Mouse (Mus musculus) kidney, embryonic 16.5 days (tissue): Measurements from ENCODE around the gene Prkd2. TPM values are rescaled to one million over a fixed set of nuclear protein-coding genes. Genes with fewer than 3 reads are reported as not detected.
A peak's percentile ranks its signal among the peaks of the same experiment; 100 is the strongest.

ENCODE experiments used
- ATAC-seq: fragments of 200-750 bp; cut with Nextera tagmentation; 2 replicates; pipeline ENCODE4 v1.8.0; 2017; ENCODE audit warnings: moderate TSS enrichment; ENCODE audit not compliant: low FRiP score, low TSS enrichment
- H3K27ac ChIP-seq: fragments of 300-500 bp; sonication (generic); 2 replicates; pipeline ENCODE4 v1.5.1; 2014; ENCODE audit warnings: low read length
- H3K27me3 ChIP-seq: fragments of 300-500 bp; sonication (generic); 2 replicates; pipeline ENCODE4 v1.6.1; 2014; ENCODE audit warnings: low read length, control low read depth, mixed read lengths; ENCODE audit not compliant: insufficient read depth
- H3K36me3 ChIP-seq: fragments of 300-500 bp; sonication (generic); 2 replicates; pipeline ENCODE4 v1.6.1; 2014; ENCODE audit warnings: low read length, control low read depth, mixed read lengths; ENCODE audit not compliant: insufficient read depth
- H3K4me1 ChIP-seq: fragments of 300-500 bp; sonication (generic); 2 replicates; pipeline ENCODE4 v1.6.1; 2014; ENCODE audit warnings: low read length, control low read depth, mixed read lengths; ENCODE audit not compliant: insufficient read depth
- H3K4me2 ChIP-seq: fragments of 300-500 bp; sonication (generic); replicated peaks from 2 replicates; pipeline ENCODE4 v1.6.1; 2014; ENCODE audit warnings: low read depth, low read length
- H3K4me3 ChIP-seq: fragments of 300-500 bp; sonication (generic); 2 replicates; pipeline ENCODE4 v1.5.1; 2014; ENCODE audit warnings: mild to moderate bottlenecking, low read length
- H3K9ac ChIP-seq: fragments of 300-500 bp; sonication (generic); replicated peaks from 2 replicates; pipeline ENCODE4 v1.6.1; 2014; ENCODE audit warnings: low read length
- H3K9me3 ChIP-seq: fragments of 300-500 bp; sonication (generic); 2 replicates; pipeline ENCODE4 v1.6.1; 2016; ENCODE audit warnings: low read length, control low read depth
- WGBS: fragments of 180-500 bp; shearing (Covaris S2); extraction: QIAGEN DNeasy Blood & Tissue Kit; methylation state at CpG from one replicate; pipeline ENCODE4 v1.1.7; 2014; 5-methylcytosine and 5-hydroxymethylcytosine counted together
- polyA plus RNA-seq: library from polyadenylated mRNA; unstranded; fragments of >200 nt; fragmentation: Nextera tagmentation; extraction: Ambion mirVana; gene quantifications from 2 replicates; pipeline ENCODE4 v1.2.1, GENCODE M21; 2015

Gene Prkd2
- polyA plus RNA-seq, 1 experiment from 2014 or later = 16.2 TPM

DNA sequence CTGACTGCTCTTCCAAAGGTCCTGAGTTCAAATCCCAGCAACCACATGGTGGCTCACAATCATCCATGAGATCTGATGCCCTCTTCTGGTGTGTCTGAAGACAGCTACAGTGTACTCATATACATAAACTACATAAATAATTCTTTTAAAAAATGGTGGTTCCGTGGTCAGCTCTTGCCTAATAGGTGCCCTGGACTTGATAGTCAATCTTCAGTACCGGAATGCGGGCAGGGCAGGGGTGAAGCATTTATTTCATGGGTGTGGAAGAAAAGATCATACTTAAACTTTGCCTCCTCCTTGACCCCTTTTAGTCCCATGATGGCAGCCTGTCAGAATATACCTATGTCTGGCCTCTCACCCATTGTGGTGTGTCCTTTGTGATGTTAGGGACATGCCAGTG lies 69.2 kb downstream of the Prkd2 start:
- Histone ChIP-seq H3K9ac (no peak overlapping the region), H3K4me1 (peaks cover 22% of the 10 kb centered on the region), H3K27me3 (no peaks in the 10 kb centered on the region), H3K36me3 (peaks cover 26% of the 10 kb centered on the region), H3K4me2 (no peak overlapping the region), H3K27ac (no peak overlapping the region), H3K4me3 (no peak overlapping the region), H3K9me3 (no peaks in the 10 kb centered on the region)
- 93% methylated on average over 3 of the region's 3 CpGs for WGBS
- no peak for ATAC-seq

DNA sequence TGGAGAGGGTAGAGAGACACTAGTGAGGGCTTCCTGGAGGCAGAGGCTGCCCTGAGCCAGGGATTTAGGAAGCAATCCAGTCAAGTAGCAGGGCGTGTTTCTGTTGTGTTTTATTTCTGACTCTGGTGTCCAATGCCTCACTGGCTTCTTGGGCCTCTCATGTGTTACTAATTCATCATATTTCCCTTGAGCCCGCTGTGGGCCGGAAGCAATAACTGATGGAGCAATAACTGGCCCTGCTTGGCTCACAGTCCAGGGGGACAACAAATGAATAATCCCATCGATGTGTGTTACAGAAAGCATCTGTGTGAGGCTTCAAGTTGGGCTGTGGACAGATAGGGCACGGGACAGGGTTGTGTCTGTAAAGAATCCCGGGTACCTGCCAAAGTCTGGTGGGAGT lies 69.7 kb downstream of the Prkd2 start:
- H3K4me1 ChIP-seq = peaks cover 22% of the 10 kb centered on the region
- H3K27ac ChIP-seq = no peak overlapping the region
- H3K36me3 ChIP-seq = peaks cover 30% of the 10 kb centered on the region
- H3K27me3 ChIP-seq = no peaks in the 10 kb centered on the region
- no peak overlapping the region for H3K9ac ChIP-seq
- WGBS = 71% methylated on average over 6 of the region's 6 CpGs
- no peak for ATAC-seq
- H3K4me3 ChIP-seq = no peak overlapping the region
- H3K9me3 ChIP-seq = no peaks in the 10 kb centered on the region
- H3K4me2 ChIP-seq = no peak overlapping the region

DNA sequence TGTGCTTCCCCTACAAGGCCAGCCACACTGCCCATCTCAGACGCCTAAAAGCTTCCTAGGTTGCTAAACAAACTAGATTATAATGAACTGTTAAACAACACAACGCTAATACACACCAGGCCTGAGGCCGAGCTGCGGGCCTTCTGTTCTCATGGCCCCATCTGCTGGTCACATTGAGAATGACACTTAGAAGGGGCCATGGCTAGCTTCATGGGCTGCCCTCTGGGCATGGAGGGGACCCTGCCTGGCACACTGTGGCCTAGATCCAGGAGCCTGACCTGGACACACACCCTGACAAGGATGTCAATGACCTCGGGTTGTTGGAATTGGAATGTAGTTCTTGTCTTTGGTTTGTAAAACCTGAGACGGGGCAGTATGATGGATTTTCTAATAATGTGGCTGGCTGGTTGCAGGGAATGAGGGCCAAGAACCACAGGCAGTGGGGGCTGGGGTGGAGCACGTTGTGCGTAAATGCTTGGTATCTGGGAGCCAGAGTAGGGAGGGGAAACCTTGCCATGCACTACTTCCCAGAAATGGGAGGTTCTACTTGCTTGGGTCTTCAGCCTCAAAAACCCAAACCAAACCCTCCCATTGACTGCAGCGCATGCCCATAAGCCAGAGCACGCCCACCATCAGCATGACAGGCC lies 71.2 kb downstream of the Prkd2 start:
- Histone ChIP-seq H3K4me3 (no peak overlapping the region), H3K36me3 (peaks cover 46% of the 10 kb centered on the region), H3K27me3 (no peaks in the 10 kb centered on the region), H3K4me2 (no peak overlapping the region), H3K9ac (no peak overlapping the region), H3K4me1 (peaks cover 20% of the 10 kb centered on the region), H3K27ac (no peak overlapping the region), H3K9me3 (no peaks in the 10 kb centered on the region)
- peak; percentile 75; the same call in 1 of the 2 replicates for ATAC-seq
- 28% methylated on average over 10 of the region's 10 CpGs for WGBS

DNA sequence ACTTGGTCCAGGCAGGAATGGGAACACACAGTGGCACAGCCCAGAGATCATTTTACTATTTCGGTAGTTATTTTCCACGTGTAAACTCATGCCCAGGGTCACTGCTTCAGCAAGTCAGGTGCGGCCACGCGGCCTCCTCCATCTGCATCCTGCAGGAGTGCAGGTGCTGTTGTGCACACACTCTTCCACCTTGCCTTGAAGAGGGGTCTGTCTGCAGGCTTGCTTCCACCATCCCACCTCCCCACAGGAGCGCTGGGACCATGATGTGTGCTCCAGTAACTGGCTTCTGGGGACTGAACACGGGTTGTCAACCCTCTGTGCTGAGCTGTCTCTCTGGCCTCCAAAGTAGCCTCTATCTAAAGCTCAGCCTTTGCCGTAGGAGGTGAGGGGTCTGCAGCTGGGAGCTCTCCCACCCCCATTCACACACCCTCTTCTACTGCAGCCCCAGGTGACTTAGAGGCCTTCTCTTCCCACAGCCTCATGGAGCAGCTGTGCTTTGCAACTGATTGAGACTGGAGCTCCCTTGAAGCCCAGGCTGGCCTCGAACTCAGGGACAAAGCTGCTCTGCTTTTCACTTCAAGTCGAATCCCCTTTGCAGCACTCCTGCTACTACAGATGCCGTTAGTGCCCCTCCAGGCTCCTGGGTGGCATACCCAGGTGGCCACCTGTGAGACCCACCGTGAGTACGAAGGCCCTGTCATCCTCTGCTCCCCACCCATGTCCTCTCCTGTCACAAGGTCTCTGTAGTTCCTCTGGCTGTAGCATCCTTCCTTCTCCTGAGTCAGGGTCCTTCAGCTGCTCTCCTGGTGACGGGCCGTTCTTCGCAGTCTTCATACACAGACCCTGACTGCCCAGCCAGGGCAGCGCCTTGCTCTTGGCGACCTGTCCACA lies 72.0 kb downstream of the Prkd2 start:
- Histone ChIP-seq H3K27ac (no peak overlapping the region), H3K4me1 (peaks cover 21% of the 10 kb centered on the region), H3K9me3 (no peaks in the 10 kb centered on the region), H3K36me3 (peaks cover 51% of the 10 kb centered on the region), H3K4me3 (no peak overlapping the region), H3K9ac (no peak overlapping the region), H3K4me2 (no peak overlapping the region), H3K27me3 (no peaks in the 10 kb centered on the region)
- no peak for ATAC-seq
- WGBS = 84% methylated on average over 18 of the region's 18 CpGs

DNA sequence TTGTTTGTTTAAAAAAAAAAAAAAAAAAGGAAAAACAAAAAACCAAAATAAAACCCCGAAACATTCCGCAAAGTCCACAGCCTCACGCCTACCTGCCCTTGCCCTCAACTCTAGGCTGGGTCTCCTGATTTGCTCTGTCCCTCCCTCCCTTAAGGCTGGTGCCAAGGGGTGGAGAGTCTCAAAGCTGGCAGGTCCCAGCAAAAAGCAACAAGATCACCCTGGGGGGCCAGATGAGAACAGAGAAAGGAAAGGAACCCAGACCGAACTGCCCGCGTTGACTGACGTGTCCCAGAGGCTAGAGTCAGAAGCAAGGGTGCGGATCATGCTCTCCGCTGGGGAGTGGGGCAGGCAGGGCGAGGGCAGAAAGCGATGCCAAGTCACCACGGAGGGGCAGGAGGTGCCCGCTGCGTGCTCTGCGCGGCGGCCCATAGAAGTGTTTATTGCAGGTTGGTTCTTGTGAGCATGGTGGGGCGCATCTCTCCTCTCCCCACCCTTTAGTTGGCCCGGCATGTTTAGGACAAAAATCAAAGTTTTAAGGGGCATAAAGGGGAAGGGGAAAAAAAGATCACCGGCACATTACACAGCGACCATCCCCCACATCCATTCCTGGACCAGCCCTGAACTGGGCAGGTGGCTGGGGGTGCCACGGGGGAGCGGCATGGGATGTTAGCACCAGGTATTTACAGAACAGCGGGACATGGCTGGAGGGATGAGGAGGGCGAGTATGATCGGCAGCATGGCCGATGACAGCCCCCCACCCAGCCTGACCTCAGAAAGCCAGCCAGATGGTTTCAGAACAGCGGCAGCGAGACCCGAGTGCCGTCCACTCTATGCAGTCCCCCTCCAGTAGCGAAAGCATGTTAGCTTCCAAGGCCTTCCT lies 73.0 kb downstream of the Prkd2 start:
- H3K27ac ChIP-seq = no peak overlapping the region
- H3K36me3 ChIP-seq = peaks cover 52% of the 10 kb centered on the region
- 89% methylated on average over 32 of the region's 32 CpGs for WGBS

DNA sequence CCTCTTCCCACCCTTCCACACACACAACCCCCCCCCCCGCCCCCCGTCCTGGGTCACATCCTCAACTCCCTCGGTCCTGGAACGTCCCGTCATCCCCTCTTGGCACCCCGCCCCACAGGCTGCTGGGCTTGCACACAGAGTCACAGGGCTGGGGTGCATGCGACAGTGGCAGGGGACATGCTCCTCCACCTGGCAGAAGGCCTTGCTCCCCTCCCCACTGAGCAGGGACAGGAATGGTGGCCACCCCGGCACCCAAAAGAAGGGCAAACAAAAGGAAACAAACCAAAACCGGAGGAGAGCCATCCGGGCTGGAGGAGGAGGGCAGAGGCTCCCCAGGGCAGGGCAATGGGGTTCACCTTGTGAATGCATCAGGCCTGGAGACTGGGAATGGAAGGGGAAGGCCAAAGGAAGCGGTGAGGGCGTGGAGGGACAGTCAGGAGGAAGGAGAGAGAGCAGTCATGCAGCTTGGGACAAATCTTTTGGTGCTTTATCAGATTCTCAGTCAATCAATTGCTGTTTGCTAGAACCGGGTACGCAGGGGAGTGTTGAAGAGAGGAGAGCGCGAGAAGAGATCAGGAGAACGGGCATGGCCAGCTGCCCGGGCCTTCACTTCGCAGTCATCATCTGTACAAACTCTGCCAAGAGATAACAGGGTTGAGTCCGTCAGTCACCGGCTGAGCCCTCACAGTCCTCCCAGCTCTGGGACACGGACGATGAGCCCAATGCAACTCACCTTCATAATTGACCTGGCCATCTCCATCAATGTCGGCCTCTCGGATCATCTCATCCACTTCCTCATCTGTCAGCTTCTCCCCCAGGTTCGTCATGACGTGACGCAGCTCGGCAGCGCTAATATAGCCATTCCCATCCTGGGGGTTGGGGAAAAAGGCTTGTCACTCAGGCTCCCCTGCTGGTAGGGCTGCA lies 73.9 kb downstream of the Prkd2 start:
- 79% methylated on average over 29 of the region's 30 CpGs for WGBS
- no peaks in the 10 kb centered on the region for H3K27me3 ChIP-seq
- H3K9me3 ChIP-seq = no peaks in the 10 kb centered on the region
- no peak for ATAC-seq
- H3K4me2 ChIP-seq = no peak overlapping the region
- H3K9ac ChIP-seq = no peak overlapping the region
- H3K4me1 ChIP-seq = peaks cover 34% of the 10 kb centered on the region
- H3K27ac ChIP-seq = no peak overlapping the region
- peaks cover 52% of the 10 kb centered on the region for H3K36me3 ChIP-seq
- H3K4me3 ChIP-seq = no peak overlapping the region

More for the DNA sequence above, 73.0 kb downstream of the Prkd2 start:
- Histone ChIP-seq H3K4me3 (no peak overlapping the region), H3K27me3 (no peaks in the 10 kb centered on the region), H3K9ac (no peak overlapping the region), H3K9me3 (no peaks in the 10 kb centered on the region), H3K4me2 (no peak overlapping the region), H3K4me1 (peaks cover 25% of the 10 kb centered on the region)
- no peak for ATAC-seq

DNA sequence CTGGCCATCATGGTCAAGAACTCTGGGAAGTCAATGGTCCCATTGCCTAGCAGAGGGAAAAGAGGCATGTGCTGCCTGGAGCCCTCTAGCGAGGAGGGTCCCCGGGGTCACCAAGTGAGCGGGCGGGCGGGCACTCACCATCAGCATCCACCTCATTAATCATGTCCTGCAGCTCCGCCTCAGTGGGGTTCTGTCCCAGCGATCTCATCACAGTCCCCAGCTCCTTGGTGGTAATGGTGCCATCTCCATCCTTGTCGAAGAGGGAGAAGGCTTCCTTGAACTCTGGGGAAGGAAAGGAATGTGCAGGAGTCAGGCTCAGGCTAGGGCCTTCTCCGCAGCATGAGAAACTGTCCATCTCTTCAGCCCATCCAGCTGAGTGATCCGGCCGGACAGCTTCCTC lies 74.7 kb downstream of the Prkd2 start:
- peaks cover 52% of the 10 kb centered on the region for H3K36me3 ChIP-seq
- no peak for ATAC-seq
- H3K27me3 ChIP-seq = no peaks in the 10 kb centered on the region

DNA sequence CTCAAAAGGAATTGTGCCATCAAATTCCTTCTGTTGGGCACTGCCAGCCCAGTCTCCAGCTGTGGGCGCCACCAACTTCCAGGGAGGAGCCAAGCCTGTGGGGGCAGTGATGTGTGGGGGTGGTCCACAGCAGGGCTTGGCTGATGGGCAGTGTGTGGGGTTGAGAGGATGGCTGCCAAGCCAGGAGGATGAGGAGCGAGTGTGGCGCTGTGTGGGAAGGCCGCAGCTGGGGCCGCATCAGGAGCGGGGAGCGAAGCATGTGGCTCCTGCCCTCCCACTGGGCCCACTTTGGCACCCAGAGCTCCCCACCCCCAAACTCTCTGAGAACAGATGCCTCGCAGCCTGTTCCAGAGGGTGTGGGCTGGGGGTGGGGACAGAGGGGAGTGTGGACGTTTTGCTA lies 75.3 kb downstream of the Prkd2 start:
- H3K36me3 ChIP-seq = peaks cover 52% of the 10 kb centered on the region
- no peak overlapping the region for H3K4me2 ChIP-seq
- H3K4me3 ChIP-seq = no peak overlapping the region
- WGBS = 76% methylated on average over 9 of the region's 9 CpGs
- H3K27me3 ChIP-seq = no peaks in the 10 kb centered on the region
- no peaks in the 10 kb centered on the region for H3K9me3 ChIP-seq
- H3K9ac ChIP-seq = no peak overlapping the region
- no peak overlapping the region for H3K27ac ChIP-seq
- ATAC-seq = no peak
- peaks cover 48% of the 10 kb centered on the region for H3K4me1 ChIP-seq

More for the DNA sequence above, 74.7 kb downstream of the Prkd2 start:
- Histone ChIP-seq H3K4me3 (no peak overlapping the region), H3K9me3 (no peaks in the 10 kb centered on the region), H3K4me1 (peaks cover 43% of the 10 kb centered on the region), H3K27ac (no peak overlapping the region), H3K9ac (no peak overlapping the region), H3K4me2 (no peak overlapping the region)
- 47% methylated on average over 11 of the region's 11 CpGs for WGBS

DNA sequence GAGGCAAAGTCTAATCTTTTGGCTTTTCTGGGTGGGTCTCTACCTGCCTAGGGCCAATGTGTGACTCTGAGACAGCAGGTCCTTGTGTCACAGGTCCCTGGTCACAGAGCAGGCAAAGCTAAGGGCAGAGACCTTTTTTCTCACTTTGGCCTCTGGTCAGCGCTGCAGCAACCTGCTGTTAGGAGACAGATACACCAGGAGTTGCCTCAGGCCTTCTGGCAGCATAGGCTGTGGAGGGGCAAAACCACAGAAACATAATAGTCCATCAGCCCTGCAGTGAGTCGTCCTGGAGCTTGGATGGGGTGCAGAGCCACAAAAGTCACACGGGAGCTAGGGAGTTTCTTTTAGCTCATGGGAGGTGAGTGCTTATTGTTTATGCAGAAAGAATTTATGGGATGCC lies 76.0 kb downstream of the Prkd2 start:
- no peak overlapping the region for H3K4me2 ChIP-seq
- no peaks in the 10 kb centered on the region for H3K9me3 ChIP-seq
- H3K4me3 ChIP-seq = no peak overlapping the region
- WGBS = 73% methylated on average over 3 of the region's 3 CpGs
- peaks cover 52% of the 10 kb centered on the region for H3K36me3 ChIP-seq
- H3K9ac ChIP-seq = no peak overlapping the region
- H3K4me1 ChIP-seq = peaks cover 48% of the 10 kb centered on the region
- no peaks in the 10 kb centered on the region for H3K27me3 ChIP-seq
- no peak for ATAC-seq
- H3K27ac ChIP-seq = no peak overlapping the region
